Mouse (Mus musculus): ENCODE measurements around the gene Yaf2. TPM values are rescaled to one million over a fixed set of nuclear protein-coding genes. Genes with fewer than 3 reads are reported as not detected.
"Not testable (repeated sequence)": the region's sequence is repeated elsewhere in the genome, so short reads cannot be mapped to it uniquely, and the experiment has no call there.

Gene Yaf2
- polyA plus RNA-seq, 1 experiment from 2014 or later: 106 TPM

GRCm38 (mm10) chr15:93265231-93265630, 71.5 kb downstream of the Yaf2 start:
- peaks cover 9% of the 10 kb centered on the region for H3K4me1 ChIP-seq
- H3K27ac ChIP-seq: no peak overlapping the region
- DNase-seq (ENCODE audit: low spot score): no peak
- H3K4me3 ChIP-seq: no peak overlapping the region
- H3K9me3 ChIP-seq (replicated peaks): no peaks in the 10 kb centered on the region
- H3K36me3 ChIP-seq: peaks cover 21% of the 10 kb centered on the region
- WGBS: 88% methylated on average over 3 of the region's 3 CpGs
- no peaks in the 10 kb centered on the region for H3K27me3 ChIP-seq (ENCODE audit: low read depth, poor library complexity, severe bottlenecking)

- no peak overlapping the region for H3K27ac ChIP-seq
- H3K36me3 ChIP-seq: peaks cover 20% of the 10 kb centered on the region
- peaks cover 9% of the 10 kb centered on the region for H3K4me1 ChIP-seq
- no peak for DNase-seq (ENCODE audit: low spot score)
- H3K27me3 ChIP-seq (ENCODE audit: low read depth, poor library complexity, severe bottlenecking): no peaks in the 10 kb centered on the region
- no peaks in the 10 kb centered on the region for H3K9me3 ChIP-seq (replicated peaks)
- 98% methylated on average over 3 of the region's 3 CpGs for WGBS
- H3K4me3 ChIP-seq: no peak overlapping the region
Measured at GRCm38 (mm10) chr15:93264221-93264620, 72.5 kb downstream of the Yaf2 start.

- peaks cover 24% of the 10 kb centered on the region for H3K36me3 ChIP-seq
- no peaks in the 10 kb centered on the region for H3K27me3 ChIP-seq (ENCODE audit: low read depth, poor library complexity, severe bottlenecking)
- 91% methylated on average over 7 of the region's 7 CpGs for WGBS
- no peak for DNase-seq (ENCODE audit: low spot score)
- H3K9me3 ChIP-seq (replicated peaks): no peaks in the 10 kb centered on the region
- no peak overlapping the region for H3K27ac ChIP-seq
- H3K4me3 ChIP-seq: no peak overlapping the region
- H3K4me1 ChIP-seq: peaks cover 9% of the 10 kb centered on the region
Measured at GRCm38 (mm10) chr15:93263566-93263965, 73.2 kb downstream of the Yaf2 start.

GRCm38 (mm10) chr15:93262818-93263217, 73.9 kb downstream of the Yaf2 start:
- Histone ChIP-seq H3K4me1 (peaks cover 9% of the 10 kb centered on the region), H3K4me3 (no peak overlapping the region), H3K9me3 (replicated peaks) (no peaks in the 10 kb centered on the region), H3K27me3 (ENCODE audit: low read depth, poor library complexity, severe bottlenecking) (no peaks in the 10 kb centered on the region), H3K27ac (no peak overlapping the region), H3K36me3 (peaks cover 31% of the 10 kb centered on the region)
- WGBS: 75% methylated on average over 5 of the region's 5 CpGs
- no peak for DNase-seq (ENCODE audit: low spot score)

GRCm38 (mm10) chr15:93262274-93262673, 74.5 kb downstream of the Yaf2 start:
- Histone ChIP-seq H3K36me3 (peaks cover 37% of the 10 kb centered on the region), H3K4me1 (peaks cover 6% of the 10 kb centered on the region), H3K4me3 (no peak overlapping the region), H3K27me3 (ENCODE audit: low read depth, poor library complexity, severe bottlenecking) (no peaks in the 10 kb centered on the region), H3K9me3 (replicated peaks) (no peaks in the 10 kb centered on the region), H3K27ac (no peak overlapping the region)
- WGBS: 94% methylated on average over 5 of the region's 5 CpGs
- DNase-seq (ENCODE audit: low spot score): no peak

GRCm38 (mm10) chr15:93259933-93260332, 76.8 kb downstream of the Yaf2 start:
- Histone ChIP-seq H3K4me1 (peaks cover 10% of the 10 kb centered on the region), H3K9me3 (replicated peaks) (no peaks in the 10 kb centered on the region), H3K27ac (no peak overlapping the region), H3K36me3 (peaks cover 49% of the 10 kb centered on the region), H3K4me3 (no peak overlapping the region), H3K27me3 (ENCODE audit: low read depth, poor library complexity, severe bottlenecking) (no peaks in the 10 kb centered on the region)
- 85% methylated on average over 8 of the region's 8 CpGs for WGBS
- no peak for DNase-seq (ENCODE audit: low spot score)

- peak; percentile 45 for DNase-seq (ENCODE audit: low spot score)
- peaks cover 69% of the 10 kb centered on the region for H3K36me3 ChIP-seq
- peak overlapping the region; percentile 38 for H3K27ac ChIP-seq
- H3K27me3 ChIP-seq (ENCODE audit: low read depth, poor library complexity, severe bottlenecking): no peaks in the 10 kb centered on the region
- H3K4me3 ChIP-seq: no peak overlapping the region
- 38% methylated on average over 10 of the region's 10 CpGs for WGBS
- H3K4me1 ChIP-seq: peaks cover 20% of the 10 kb centered on the region
- no peaks in the 10 kb centered on the region for H3K9me3 ChIP-seq (replicated peaks)
Measured at GRCm38 (mm10) chr15:93255295-93255694, 81.4 kb downstream of the Yaf2 start.

GRCm38 (mm10) chr15:93253172-93253571, 83.6 kb downstream of the Yaf2 start:
- no peaks in the 10 kb centered on the region for H3K9me3 ChIP-seq (replicated peaks)
- no peak overlapping the region for H3K27ac ChIP-seq
- DNase-seq (ENCODE audit: low spot score): no peak
- H3K4me1 ChIP-seq: peaks cover 20% of the 10 kb centered on the region
- 91% methylated on average over 8 of the region's 8 CpGs for WGBS
- H3K4me3 ChIP-seq: no peak overlapping the region
- H3K27me3 ChIP-seq (ENCODE audit: low read depth, poor library complexity, severe bottlenecking): no peaks in the 10 kb centered on the region
- H3K36me3 ChIP-seq: peaks cover 66% of the 10 kb centered on the region

- H3K9me3 ChIP-seq (replicated peaks): no peaks in the 10 kb centered on the region
- peaks cover 64% of the 10 kb centered on the region for H3K36me3 ChIP-seq
- H3K4me3 ChIP-seq: no peak overlapping the region
- 94% methylated on average over 6 of the region's 6 CpGs for WGBS
- no peak for DNase-seq (ENCODE audit: low spot score)
- peak overlapping the region; percentile 53; the same call in 1 of the 2 replicates for H3K27ac ChIP-seq
- H3K4me1 ChIP-seq: peaks cover 20% of the 10 kb centered on the region
- H3K27me3 ChIP-seq (ENCODE audit: low read depth, poor library complexity, severe bottlenecking): no peaks in the 10 kb centered on the region
Measured at GRCm38 (mm10) chr15:93252396-93252795, 84.3 kb downstream of the Yaf2 start.

GRCm38 (mm10) chr15:93251553-93252250, 85.0 kb downstream of the Yaf2 start:
- 76% methylated on average over 13 of the region's 13 CpGs for WGBS
- H3K4me3 ChIP-seq: no peak overlapping the region
- peak; percentile 34 for DNase-seq (ENCODE audit: low spot score)
- peaks cover 64% of the 10 kb centered on the region for H3K36me3 ChIP-seq
- 0 out of 2 replicates have a peak overlapping the region, but pooled peaks have one; percentile 53 for H3K27ac ChIP-seq
- no peaks in the 10 kb centered on the region for H3K27me3 ChIP-seq (ENCODE audit: low read depth, poor library complexity, severe bottlenecking)
- no peaks in the 10 kb centered on the region for H3K9me3 ChIP-seq (replicated peaks)
- H3K4me1 ChIP-seq: peaks cover 20% of the 10 kb centered on the region

GRCm38 (mm10) chr15:93243202-93243601, 93.5 kb downstream of the Yaf2 start:
- no peak overlapping the region for H3K27ac ChIP-seq
- H3K4me1 ChIP-seq: 0 out of 2 replicates have a peak, but pooled peaks cover 4% of the 10 kb centered on the region
- no peak overlapping the region for H3K4me3 ChIP-seq
- no peaks in the 10 kb centered on the region for H3K27me3 ChIP-seq (ENCODE audit: low read depth, poor library complexity, severe bottlenecking)
- peaks cover 84% of the 10 kb centered on the region for H3K36me3 ChIP-seq
- DNase-seq (ENCODE audit: low spot score): no peak
- 83% methylated on average over 10 of the region's 10 CpGs for WGBS
- H3K9me3 ChIP-seq (replicated peaks): no peaks in the 10 kb centered on the region

- WGBS: 97% methylated on average over 10 of the region's 10 CpGs
- not testable (repeated sequence) for H3K4me3 ChIP-seq
Measured at GRCm38 (mm10) chr15:93236456-93236855, 100.3 kb downstream of the Yaf2 start.

More at GRCm38 (mm10) chr15:93236456-93236855, 100.3 kb downstream of the Yaf2 start:
- H3K4me1 ChIP-seq; DNase-seq (ENCODE audit: low spot score); H3K27ac ChIP-seq; H3K9me3 ChIP-seq (replicated peaks); H3K27me3 ChIP-seq (ENCODE audit: low read depth, poor library complexity, severe bottlenecking): not testable (repeated sequence)
- peaks cover 36% of the 10 kb centered on the region for H3K36me3 ChIP-seq

All from limb, embryonic 10.5 days (tissue).